Mouse (Mus musculus): Measurements from ENCODE around the gene Cd5l. TPM values are rescaled to one million over a fixed set of nuclear protein-coding genes. Genes with fewer than 3 reads are reported as not detected.
"Not testable (repeated sequence)": the region's sequence is repeated elsewhere in the genome, so short reads cannot be mapped to it uniquely, and the experiment has no call there.

The Cd5l gene
- polyA plus RNA-seq, 1 experiment from 2014 or later = 0.50 TPM

DNA sequence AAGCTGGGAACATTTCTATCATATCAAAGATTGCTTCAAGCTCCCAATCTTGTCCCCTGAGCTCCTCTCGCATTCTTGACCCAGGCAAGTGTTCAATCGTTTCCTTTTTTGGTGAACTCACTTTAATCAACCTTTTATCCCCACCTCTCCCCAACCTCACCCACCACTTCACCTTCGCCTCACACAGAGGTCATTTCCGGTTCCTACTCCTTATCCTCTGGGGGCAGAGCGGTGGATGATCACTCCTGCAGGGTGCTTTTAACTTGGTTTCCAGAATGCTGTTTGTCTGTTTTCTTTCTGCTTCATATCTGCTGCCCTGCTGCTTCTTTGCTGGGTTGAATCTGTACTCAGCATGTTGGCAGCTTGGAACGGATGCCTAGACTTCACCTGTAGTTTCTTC is 20.0 kb downstream of the Cd5l start:
- no peaks in the 10 kb centered on the region for H3K4me1 ChIP-seq (replicated peaks)
- no peak overlapping the region for H3K4me2 ChIP-seq (replicated peaks)
- H3K27me3 ChIP-seq (replicated peaks) = no peaks in the 10 kb centered on the region
- H3K4me3 ChIP-seq (replicated peaks) = no peak overlapping the region
- H3K27ac ChIP-seq = no peak overlapping the region
- H3K36me3 ChIP-seq = no peaks in the 10 kb centered on the region
- H3K9me3 ChIP-seq = no peaks in the 10 kb centered on the region
- WGBS = 51% methylated on average over 6 of the region's 6 CpGs
- H3K9ac ChIP-seq = no peak overlapping the region
- no peak for ATAC-seq

DNA sequence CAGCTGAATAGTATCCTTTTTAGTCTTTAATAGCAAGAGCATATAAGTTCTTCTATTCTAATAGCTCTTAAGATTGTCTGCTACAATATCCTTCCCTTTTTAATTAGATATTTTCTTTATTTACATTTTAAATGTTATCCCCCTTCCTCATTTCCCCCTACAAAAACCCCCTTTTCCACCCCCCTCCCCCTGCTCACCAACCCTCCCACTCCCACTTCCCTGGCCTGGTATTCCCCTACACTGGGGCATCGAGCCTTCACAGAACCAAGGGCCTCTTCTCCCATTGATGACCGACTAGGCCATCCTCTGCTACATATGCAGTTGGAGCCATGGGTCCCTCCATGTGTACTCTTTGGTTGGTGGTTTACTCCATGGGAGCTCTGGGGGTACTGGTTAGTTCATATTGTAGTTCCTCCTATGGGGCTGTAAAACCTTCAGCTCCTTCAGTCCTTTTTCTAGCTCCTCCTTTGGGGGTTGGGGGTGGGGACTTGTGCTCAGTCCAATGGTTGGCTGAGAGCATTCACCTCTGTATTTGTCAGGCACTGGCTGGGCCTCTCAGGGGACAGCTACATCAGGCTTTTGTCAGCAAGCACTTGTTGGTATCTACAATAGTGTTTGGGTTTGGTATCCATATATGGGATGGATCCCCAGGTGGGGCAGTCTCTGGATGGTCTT is 22.1 kb downstream of the Cd5l start:
- not testable (repeated sequence) for H3K4me1 ChIP-seq (replicated peaks); H3K9me3 ChIP-seq; H3K9ac ChIP-seq; H3K27me3 ChIP-seq (replicated peaks); ATAC-seq; H3K36me3 ChIP-seq; H3K27ac ChIP-seq; H3K4me3 ChIP-seq (replicated peaks); H3K4me2 ChIP-seq (replicated peaks)
- WGBS = 94% methylated on average over 2 of the region's 2 CpGs

DNA sequence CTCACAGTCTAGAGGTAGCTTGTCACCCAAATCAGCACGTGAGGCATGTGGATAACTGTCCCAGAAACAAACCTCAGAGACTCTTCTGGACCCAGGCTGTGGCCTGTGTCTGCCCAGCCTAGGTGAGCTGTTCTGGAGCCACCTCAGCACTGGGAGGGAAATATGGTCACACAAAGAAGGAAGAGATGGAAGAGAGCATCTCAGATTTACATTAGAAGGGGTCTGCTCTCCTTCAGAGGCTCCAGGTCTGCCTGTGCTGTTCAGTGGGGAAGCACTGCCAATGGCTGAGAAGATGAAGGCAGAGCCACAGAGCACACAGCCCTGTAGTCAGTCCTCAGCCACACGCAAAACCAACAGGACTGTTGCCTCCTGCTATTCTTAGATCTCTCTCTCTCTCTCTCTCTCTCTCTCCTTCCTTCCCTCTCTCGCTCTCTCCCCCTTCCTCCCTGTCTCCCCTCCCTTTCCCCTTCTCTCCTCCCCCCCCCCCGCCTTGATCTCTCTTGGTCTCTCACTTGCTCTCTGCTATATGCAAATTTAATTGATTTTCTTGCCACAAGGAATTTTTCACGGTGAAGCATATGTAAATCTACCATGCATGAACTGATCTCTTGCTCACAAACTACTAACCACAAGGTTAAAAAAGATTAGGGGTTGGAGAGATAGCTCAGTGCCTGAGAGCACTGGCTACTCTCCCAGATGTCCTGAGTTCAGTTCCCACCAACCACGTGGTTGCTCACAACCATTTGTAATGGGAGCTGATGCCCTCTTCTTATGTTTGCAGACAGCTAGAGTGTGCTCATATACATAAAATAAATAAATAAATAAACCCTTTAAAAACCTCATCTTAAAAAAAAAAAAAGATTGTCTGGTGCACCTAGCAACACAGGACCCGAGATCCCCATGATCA is 24.4 kb downstream of the Cd5l start:
- Histone ChIP-seq H3K4me3 (replicated peaks) (no peak overlapping the region), H3K27me3 (replicated peaks) (no peaks in the 10 kb centered on the region), H3K9me3 (no peaks in the 10 kb centered on the region), H3K9ac (no peak overlapping the region), H3K4me1 (replicated peaks) (no peaks in the 10 kb centered on the region), H3K4me2 (replicated peaks) (no peak overlapping the region), H3K27ac (no peak overlapping the region), H3K36me3 (no peaks in the 10 kb centered on the region)
- ATAC-seq = no peak
- WGBS = 54% methylated on average over 6 of the region's 7 CpGs

DNA sequence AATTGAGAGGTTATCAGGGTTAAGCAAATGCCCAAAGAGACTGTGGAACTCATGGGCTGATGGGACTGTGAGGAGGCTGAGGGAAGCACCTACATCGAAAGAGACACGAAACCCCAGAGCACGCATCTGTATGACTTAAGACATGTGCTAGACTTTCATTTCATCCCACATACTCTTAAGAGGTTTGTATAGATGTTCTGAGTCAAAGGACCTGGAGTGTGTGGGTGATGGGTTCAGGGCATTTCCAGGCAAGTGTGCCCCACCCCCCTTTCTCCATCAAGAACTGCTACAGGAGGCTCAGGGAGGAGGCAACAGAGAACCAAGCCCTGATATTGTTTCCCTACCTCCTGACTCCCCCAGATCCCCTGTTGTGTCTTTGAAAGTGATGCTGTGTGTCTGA is 25.6 kb downstream of the Cd5l start:
- no peaks in the 10 kb centered on the region for H3K4me1 ChIP-seq (replicated peaks)
- no peak overlapping the region for H3K4me2 ChIP-seq (replicated peaks)
- H3K36me3 ChIP-seq = no peaks in the 10 kb centered on the region
- H3K27me3 ChIP-seq (replicated peaks) = no peaks in the 10 kb centered on the region
- H3K27ac ChIP-seq = no peak overlapping the region
- no peaks in the 10 kb centered on the region for H3K9me3 ChIP-seq
- no peak overlapping the region for H3K9ac ChIP-seq
- no peak for ATAC-seq
- WGBS = 93% methylated on average over 3 of the region's 3 CpGs
- H3K4me3 ChIP-seq (replicated peaks) = no peak overlapping the region

DNA sequence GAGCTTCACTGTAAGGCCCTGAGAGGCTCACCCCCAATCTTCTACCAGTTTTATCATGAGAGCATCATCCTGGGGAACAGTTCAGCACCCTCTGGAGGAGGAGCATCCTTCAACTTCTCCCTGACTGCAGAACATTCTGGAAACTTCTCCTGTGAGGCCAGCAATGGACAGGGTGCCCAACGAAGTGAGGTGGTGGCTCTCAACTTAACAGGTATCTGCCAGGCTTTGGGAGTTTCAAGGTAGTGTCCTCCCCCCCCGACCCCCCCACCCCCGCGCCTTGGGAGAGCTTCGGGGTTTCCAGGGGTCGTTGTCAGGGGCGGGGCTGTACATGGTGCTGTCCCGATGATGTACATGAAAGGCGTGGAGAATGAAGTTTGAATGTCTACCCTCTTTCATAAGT is 27.4 kb downstream of the Cd5l start:
- Histone ChIP-seq H3K36me3 (no peaks in the 10 kb centered on the region), H3K9ac (no peak overlapping the region), H3K27me3 (replicated peaks) (no peaks in the 10 kb centered on the region), H3K27ac (no peak overlapping the region), H3K4me3 (replicated peaks) (no peak overlapping the region), H3K4me2 (replicated peaks) (no peak overlapping the region), H3K4me1 (replicated peaks) (no peaks in the 10 kb centered on the region), H3K9me3 (no peaks in the 10 kb centered on the region)
- 78% methylated on average over 9 of the region's 9 CpGs for WGBS
- ATAC-seq = no peak

DNA sequence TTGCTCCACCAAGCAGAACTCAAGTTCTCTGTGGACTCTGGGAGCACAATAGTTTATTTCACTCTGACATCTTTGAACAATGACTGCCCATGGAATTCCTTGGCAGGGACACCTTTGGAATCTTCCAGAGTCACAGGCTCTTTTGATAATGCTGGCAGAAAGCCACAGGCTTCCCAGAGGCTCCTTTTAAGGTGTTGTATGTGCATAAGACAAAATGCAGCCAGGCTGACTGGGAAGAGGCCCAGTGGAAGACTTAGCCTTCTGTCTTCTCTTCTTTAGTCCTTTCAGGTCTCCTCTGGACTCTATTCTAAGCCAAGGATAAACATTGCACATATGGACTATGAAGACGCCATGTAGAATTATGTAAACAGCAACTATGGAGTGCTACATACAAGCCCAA is 33.3 kb downstream of the Cd5l start:
- no peaks in the 10 kb centered on the region for H3K4me1 ChIP-seq (replicated peaks)
- 57% methylated on average over 1 of the region's 1 CpGs for WGBS
- no peaks in the 10 kb centered on the region for H3K27me3 ChIP-seq (replicated peaks)
- H3K9me3 ChIP-seq = no peaks in the 10 kb centered on the region
- no peak overlapping the region for H3K4me3 ChIP-seq (replicated peaks)
- H3K4me2 ChIP-seq (replicated peaks) = no peak overlapping the region
- H3K27ac ChIP-seq = peak overlapping the region; percentile 68
- H3K9ac ChIP-seq = no peak overlapping the region
- ATAC-seq = peak; percentile 59
- H3K36me3 ChIP-seq = no peaks in the 10 kb centered on the region

DNA sequence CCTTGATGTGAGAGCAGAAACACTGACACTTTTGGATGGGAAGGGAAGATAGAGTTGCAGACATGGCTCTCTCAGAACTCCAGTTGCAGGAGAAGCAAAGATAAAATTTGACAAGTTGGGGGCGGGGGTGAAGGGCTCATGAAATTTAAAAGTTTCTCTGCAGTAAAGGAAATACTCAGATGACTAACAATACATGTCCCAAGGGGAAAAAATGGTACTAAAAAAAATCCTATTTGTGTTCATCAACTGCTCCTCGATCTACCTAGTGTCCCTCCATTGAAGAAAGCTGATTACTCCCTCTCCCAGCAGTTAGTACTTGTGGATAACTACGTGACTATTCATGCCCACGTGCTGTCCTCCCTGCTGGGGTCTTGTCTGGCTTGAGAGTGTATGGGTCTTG is 41.1 kb downstream of the Cd5l start:
- Histone ChIP-seq H3K4me1 (replicated peaks) (no peaks in the 10 kb centered on the region), H3K27me3 (replicated peaks) (no peaks in the 10 kb centered on the region), H3K36me3 (no peaks in the 10 kb centered on the region), H3K27ac (no peak overlapping the region), H3K9ac (no peak overlapping the region), H3K4me3 (replicated peaks) (no peak overlapping the region), H3K9me3 (no peaks in the 10 kb centered on the region), H3K4me2 (replicated peaks) (no peak overlapping the region)
- no peak for ATAC-seq
- WGBS = 63% methylated on average over 4 of the region's 4 CpGs

DNA sequence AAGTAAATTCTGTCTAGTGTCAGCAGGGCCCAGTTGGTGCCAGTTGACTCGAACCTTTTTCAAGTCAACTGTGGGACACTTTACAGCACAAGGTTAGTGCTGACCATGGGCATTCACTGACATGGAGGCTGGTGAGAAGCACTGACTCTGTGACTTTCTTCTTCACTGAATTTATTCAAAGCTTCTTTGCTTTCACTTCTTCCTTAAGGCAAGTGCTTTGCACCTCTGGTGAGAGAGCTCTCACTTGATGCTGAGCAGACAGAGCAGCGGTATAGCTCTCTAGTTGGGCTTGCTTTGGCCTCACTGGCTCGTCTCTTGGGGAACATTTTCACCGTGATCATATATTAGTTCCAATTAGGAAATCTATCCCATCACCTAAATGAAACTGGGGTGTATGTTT is 42.2 kb downstream of the Cd5l start:
- Histone ChIP-seq H3K36me3 (no peaks in the 10 kb centered on the region), H3K27me3 (replicated peaks) (no peaks in the 10 kb centered on the region)

DNA sequence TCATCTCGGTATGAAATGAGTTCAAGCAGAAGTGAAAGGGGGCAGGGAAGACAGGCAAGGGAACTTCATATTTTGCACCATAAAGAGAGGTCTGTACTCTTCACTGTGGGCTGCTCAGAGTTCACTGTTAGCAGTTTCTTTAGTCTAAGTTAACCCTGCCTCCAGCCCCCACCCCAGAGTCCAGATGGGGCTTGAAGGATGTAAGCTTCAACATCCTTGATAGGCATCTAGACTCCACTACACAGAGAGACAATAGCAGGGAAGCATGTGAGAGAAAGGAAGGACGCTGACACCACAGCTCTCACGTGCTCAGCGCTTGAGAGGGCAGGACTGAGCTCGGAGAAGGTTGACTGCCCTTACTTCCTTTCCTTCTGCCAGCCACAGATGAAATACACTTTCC is 43.6 kb downstream of the Cd5l start:
- no peak for ATAC-seq
- WGBS = 62% methylated on average over 5 of the region's 5 CpGs
- no peaks in the 10 kb centered on the region for H3K4me1 ChIP-seq (replicated peaks)
- H3K27ac ChIP-seq = no peak overlapping the region
- H3K27me3 ChIP-seq (replicated peaks) = no peaks in the 10 kb centered on the region
- no peak overlapping the region for H3K9ac ChIP-seq
- H3K4me2 ChIP-seq (replicated peaks) = no peak overlapping the region
- no peaks in the 10 kb centered on the region for H3K9me3 ChIP-seq
- no peak overlapping the region for H3K4me3 ChIP-seq (replicated peaks)
- no peaks in the 10 kb centered on the region for H3K36me3 ChIP-seq

More for the DNA sequence above, 42.2 kb downstream of the Cd5l start:
- WGBS = 77% methylated on average over 4 of the region's 4 CpGs
- Histone ChIP-seq H3K4me2 (replicated peaks) (no peak overlapping the region), H3K4me1 (replicated peaks) (no peaks in the 10 kb centered on the region), H3K4me3 (replicated peaks) (no peak overlapping the region), H3K9me3 (no peaks in the 10 kb centered on the region), H3K9ac (no peak overlapping the region), H3K27ac (no peak overlapping the region)
- no peak for ATAC-seq

DNA sequence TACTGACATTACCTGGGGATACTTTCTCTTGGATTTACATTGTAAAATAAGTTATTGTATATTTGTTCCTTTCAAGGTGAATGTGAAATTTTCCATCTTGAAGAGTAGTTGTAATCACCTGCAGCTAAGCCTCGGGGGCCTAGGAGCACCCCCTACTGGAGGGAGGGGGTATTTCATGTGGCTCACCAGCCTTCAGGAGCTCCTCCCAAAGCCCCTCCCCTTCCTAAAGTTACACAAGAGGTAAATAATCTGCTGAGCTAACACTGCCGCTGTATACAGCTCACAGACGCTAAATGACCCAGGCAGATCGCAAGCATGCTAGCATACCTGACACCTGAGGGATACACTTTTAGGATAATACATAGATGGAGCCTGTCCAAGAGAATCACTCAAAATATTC is 50.5 kb downstream of the Cd5l start:
- ATAC-seq = no peak
- Histone ChIP-seq H3K4me3 (replicated peaks) (no peak overlapping the region), H3K27ac (no peak overlapping the region), H3K9me3 (no peaks in the 10 kb centered on the region), H3K4me2 (replicated peaks) (no peak overlapping the region), H3K36me3 (no peaks in the 10 kb centered on the region), H3K9ac (no peak overlapping the region), H3K4me1 (replicated peaks) (no peaks in the 10 kb centered on the region), H3K27me3 (replicated peaks) (no peaks in the 10 kb centered on the region)
- WGBS = 17% methylated on average over 4 of the region's 4 CpGs

DNA sequence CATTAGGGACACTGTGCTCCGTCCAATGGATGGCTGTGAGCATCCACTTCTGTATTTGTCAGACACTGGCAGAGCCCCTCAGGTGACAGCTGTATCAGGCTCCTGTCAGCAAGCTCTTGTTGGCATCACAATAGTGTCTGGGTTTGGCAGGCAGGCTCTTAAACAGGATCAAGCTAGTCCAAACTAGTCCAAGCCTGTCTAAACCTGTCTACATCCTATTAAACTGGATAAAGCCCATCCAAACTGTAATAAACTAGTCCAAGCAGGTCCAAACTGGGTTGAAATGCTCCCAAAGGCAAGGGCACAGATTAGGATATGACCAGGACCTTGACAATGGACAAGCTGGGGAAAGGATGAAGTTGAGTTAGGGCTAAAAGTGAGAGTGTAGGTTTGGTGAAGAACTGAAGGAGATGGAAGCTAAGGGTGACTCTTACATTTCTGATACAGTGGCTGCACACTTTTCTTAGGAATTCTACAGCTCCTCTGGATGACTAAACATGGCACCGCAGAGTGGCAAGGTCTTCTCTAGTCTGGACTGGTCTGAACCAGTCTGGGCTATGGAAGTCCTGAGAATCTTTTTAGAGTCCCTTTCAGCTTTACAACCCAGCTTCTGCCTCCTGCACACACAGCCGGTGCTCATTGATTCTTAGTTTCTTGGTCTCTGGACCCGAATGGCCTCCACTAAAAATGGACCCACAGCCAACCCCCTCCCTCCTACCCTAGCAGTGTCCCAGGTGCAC is 51.7 kb downstream of the Cd5l start:
- no peak overlapping the region for H3K9ac ChIP-seq
- H3K9me3 ChIP-seq = no peaks in the 10 kb centered on the region
- H3K36me3 ChIP-seq = no peaks in the 10 kb centered on the region
- H3K4me2 ChIP-seq (replicated peaks) = no peak overlapping the region
- no peak overlapping the region for H3K4me3 ChIP-seq (replicated peaks)
- no peak for ATAC-seq
- H3K27me3 ChIP-seq (replicated peaks) = no peaks in the 10 kb centered on the region
- no peak overlapping the region for H3K27ac ChIP-seq
- H3K4me1 ChIP-seq (replicated peaks) = no peaks in the 10 kb centered on the region
- WGBS = 82% methylated on average over 4 of the region's 4 CpGs

DNA sequence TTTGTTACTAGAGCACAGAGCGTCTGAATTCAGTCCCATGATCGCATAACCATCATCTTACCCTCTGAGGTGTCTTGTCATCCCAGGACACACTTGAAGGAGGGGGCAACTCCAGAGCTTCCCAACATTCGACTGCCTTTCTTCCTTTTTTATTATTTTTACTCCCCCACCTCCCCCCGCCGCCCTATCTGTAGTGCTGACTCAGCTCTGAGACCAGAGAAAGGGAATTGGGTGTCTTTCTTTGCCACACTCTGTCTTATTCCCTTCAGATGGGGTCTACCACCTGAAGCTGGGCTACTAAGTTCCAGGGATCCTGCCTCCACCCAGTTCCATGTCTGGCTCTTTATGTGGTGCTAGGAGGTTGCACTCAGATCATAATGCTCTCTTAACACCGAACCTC is 52.9 kb downstream of the Cd5l start:
- H3K9ac ChIP-seq = no peak overlapping the region
- no peaks in the 10 kb centered on the region for H3K27me3 ChIP-seq (replicated peaks)
- H3K4me1 ChIP-seq (replicated peaks) = no peaks in the 10 kb centered on the region
- ATAC-seq = no peak
- no peaks in the 10 kb centered on the region for H3K9me3 ChIP-seq
- H3K27ac ChIP-seq = no peak overlapping the region
- WGBS = 78% methylated on average over 6 of the region's 6 CpGs
- no peaks in the 10 kb centered on the region for H3K36me3 ChIP-seq
- H3K4me3 ChIP-seq (replicated peaks) = no peak overlapping the region
- H3K4me2 ChIP-seq (replicated peaks) = no peak overlapping the region

Measured in intestine, embryonic 15.5 days (tissue).